19 mouse cellular contexts compared by ENCODE assay signal in genomic region chr13:3951198-3951914, GRCm38 (mm10). TPM values are rescaled to one million over a fixed set of nuclear protein-coding genes. Genes with fewer than 3 reads are reported as not detected.
DNase-seq lines count a peak whose midpoint lies in the region; ATAC-seq and TF ChIP-seq lines count a peak whose summit lies in the region.
"Had no signal": no experiment of that assay in that cellular context is flagged by ENCODE, and none has a peak within 500 bp of the region (broad histone marks: within the 10 kb centered on the region; RNA-seq: fewer than 3 reads in every experiment).

No protein-coding gene starts in this region.

- no peak overlapping the region for H3K4me2 ChIP-seq in hindbrain, postnatal 0 days (ENCODE audit: low read depth, low read length)
- H3K4me2 ChIP-seq in hindbrain, embryonic 16.5 days (ENCODE audit: low read length) = no peak overlapping the region
- H3K4me2 ChIP-seq: embryonic facial prominence, embryonic 12.5 days; liver, embryonic 15.5 days had no signal

- 78% methylated on average over 6 of the region's 6 CpGs for WGBS in hindbrain, postnatal 0 days
- 84% methylated on average over 6 of the region's 6 CpGs for WGBS in hindbrain, embryonic 16.5 days

- no peak overlapping the region for H3K4me3 ChIP-seq in hindbrain, postnatal 0 days (ENCODE audit: low read length)
- H3K4me3 ChIP-seq in hindbrain, embryonic 16.5 days (ENCODE audit: low read length) = no peak overlapping the region
- H3K4me3 ChIP-seq: embryonic facial prominence, embryonic 12.5 days; liver, embryonic 15.5 days had no signal

- TF ChIP-seq CTCF in hindbrain, postnatal 0 days (IDR thresholded peaks at IDR 0.05; ENCODE audit: low read depth) = peak; percentile 28; the same call in 1 of the 2 replicates
- no peak for TF ChIP-seq CTCF in brain, embryonic 14.5 days (IDR thresholded peaks at IDR 0.05; ENCODE audit: borderline replicate concordance, extremely low read depth, insufficient read depth, insufficient read length)

- no peaks in the 10 kb centered on the region for H3K36me3 ChIP-seq in hindbrain, postnatal 0 days (ENCODE audit: insufficient read depth, low read length)
- H3K36me3 ChIP-seq in hindbrain, embryonic 16.5 days (ENCODE audit: control insufficient read depth, insufficient read depth, low read length) = no peaks in the 10 kb centered on the region
- H3K36me3 ChIP-seq: embryonic facial prominence, embryonic 12.5 days; liver, embryonic 15.5 days had no signal

- H3K4me1 ChIP-seq in hindbrain, postnatal 0 days (ENCODE audit: insufficient read depth, low read length) = no peaks in the 10 kb centered on the region
- no peaks in the 10 kb centered on the region for H3K4me1 ChIP-seq in hindbrain, embryonic 16.5 days (ENCODE audit: control insufficient read depth, insufficient read depth, low read depth, low read length)
- H3K4me1 ChIP-seq: embryonic facial prominence, embryonic 12.5 days; liver, embryonic 15.5 days had no signal

- no peak for DNase-seq in hindbrain, postnatal 0 days (ENCODE audit: low spot score)
- peak; percentile 8 for DNase-seq in thymus, postnatal 4 days
- no peak for DNase-seq in thymus, postnatal 10 days (ENCODE audit: low spot score in 2 of 2)
- DNase-seq in brain, embryonic 14.5 days (ENCODE audit: low read depth) = peak; percentile 51
- no peak for DNase-seq in heart, adult 11 months
- DNase-seq in adrenal gland, adult 18-20 months (ENCODE audit: low spot score in 2 of 2) = no peak
- no peak for DNase-seq in gastrocnemius, adult 18-20 months (ENCODE audit: low spot score)
- DNase-seq: cerebellum, postnatal 10 days; kidney, postnatal 4 days; thymus, postnatal 14 days had no signal

- ATAC-seq in hindbrain, postnatal 0 days = no peak
- no peak for ATAC-seq in hindbrain, embryonic 16.5 days

- no peak overlapping the region for H3K9ac ChIP-seq in hindbrain, postnatal 0 days (replicated peaks; ENCODE audit: low read length)
- no peak overlapping the region for H3K9ac ChIP-seq in hindbrain, embryonic 16.5 days (ENCODE audit: low read depth, low read length)
- H3K9ac ChIP-seq: embryonic facial prominence, embryonic 12.5 days; liver, embryonic 15.5 days had no signal

- TF ChIP-seq POLR2A in brain, embryonic 14.5 days (IDR thresholded peaks at IDR 0.05; ENCODE audit: borderline replicate concordance, extremely low read depth, insufficient read depth, insufficient read length, poor library complexity, severe bottlenecking) = no peak

- no peak overlapping the region for H3K27ac ChIP-seq in hindbrain, postnatal 0 days
- H3K27ac ChIP-seq in hindbrain, embryonic 16.5 days (ENCODE audit: low read depth, low read length) = no peak overlapping the region
- H3K27ac ChIP-seq: embryonic facial prominence, embryonic 12.5 days; liver, embryonic 15.5 days; macrophage had no signal

- no peaks in the 10 kb centered on the region for H3K27me3 ChIP-seq in hindbrain, postnatal 0 days (ENCODE audit: insufficient read depth, low read length)
- no peaks in the 10 kb centered on the region for H3K27me3 ChIP-seq in hindbrain, embryonic 16.5 days (replicated peaks; ENCODE audit: control insufficient read depth, insufficient read depth, low read length)
- H3K27me3 ChIP-seq: embryonic facial prominence, embryonic 12.5 days; liver, embryonic 15.5 days had no signal

- no peaks in the 10 kb centered on the region for H3K9me3 ChIP-seq in hindbrain, postnatal 0 days (ENCODE audit: low read length)
- no peaks in the 10 kb centered on the region for H3K9me3 ChIP-seq in hindbrain, embryonic 16.5 days (ENCODE audit: control insufficient read depth, low read length)
- H3K9me3 ChIP-seq: embryonic facial prominence, embryonic 12.5 days; liver, embryonic 15.5 days had no signal

RNA-seq across cellular contexts. Expression of gene Ucn3, which starts 6.2 kb away (rescaled TPM):
- total RNA-seq in hindbrain, postnatal 0 days (2014; rRNA removed) = 0.18 TPM in 1 of 2 replicates, not detected in the other
- 0.29 and 0.55 TPM in 2 replicates for polyA plus RNA-seq in hindbrain, postnatal 0 days (2015; fragmentation: Nextera tagmentation; extraction: Ambion mirVana)
- 0.20 and 0.31 TPM in 2 replicates for polyA plus RNA-seq in hindbrain, embryonic 16.5 days (2015; fragmentation: Nextera tagmentation; extraction: Ambion mirVana)
- 0.05 and 0.09 TPM in 2 replicates for polyA plus RNA-seq in brain, embryonic 14.5 days (2012; rRNA removed)
- not detected for total RNA-seq in adrenal gland, adult 18-20 months (2021)
- not detected for total RNA-seq in gastrocnemius, adult 18-20 months (2021)
- total RNA-seq: left cerebral cortex, postnatal 14 days; neutrophil, adult 5-6 weeks had no signal
- polyA plus RNA-seq: embryonic facial prominence, embryonic 12.5 days; forebrain, embryonic 11.5 days; gonadal fat pad, adult 2 months; heart, postnatal 0 days; liver, embryonic 15.5 days; macrophage had no signal

RNA-seq across cellular contexts. Expression of gene Tubal3, which starts 33.3 kb away (rescaled TPM):
- total RNA-seq in hindbrain, postnatal 0 days (2014; rRNA removed) = not detected in 2 replicates
- polyA plus RNA-seq in hindbrain, postnatal 0 days (2015; fragmentation: Nextera tagmentation; extraction: Ambion mirVana) = not detected in 2 replicates
- polyA plus RNA-seq in hindbrain, embryonic 16.5 days (2015; fragmentation: Nextera tagmentation; extraction: Ambion mirVana) = not detected in 2 replicates
- 0.05 TPM in 1 of 2 replicates, not detected in the other for polyA plus RNA-seq in brain, embryonic 14.5 days (2012; rRNA removed)
- not detected for total RNA-seq in adrenal gland, adult 18-20 months (2021)
- total RNA-seq in gastrocnemius, adult 18-20 months (2021) = not detected
- total RNA-seq: left cerebral cortex, postnatal 14 days; neutrophil, adult 5-6 weeks had no signal
- polyA plus RNA-seq: embryonic facial prominence, embryonic 12.5 days; forebrain, embryonic 11.5 days; gonadal fat pad, adult 2 months; heart, postnatal 0 days; liver, embryonic 15.5 days; macrophage had no signal

RNA-seq across cellular contexts. Expression of gene Net1, which starts 33.3 kb away (rescaled TPM):
- total RNA-seq in hindbrain, postnatal 0 days (2014; rRNA removed) = 11.7 and 12.1 TPM in 2 replicates
- 12.7 and 12.8 TPM in 2 replicates for polyA plus RNA-seq in hindbrain, postnatal 0 days (2015; fragmentation: Nextera tagmentation; extraction: Ambion mirVana)
- polyA plus RNA-seq in hindbrain, embryonic 16.5 days (2015; fragmentation: Nextera tagmentation; extraction: Ambion mirVana) = 11.7 and 12.9 TPM in 2 replicates
- 7.9 and 9.4 TPM in 2 replicates for polyA plus RNA-seq in brain, embryonic 14.5 days (2012; rRNA removed)
- 100 to 1,000 TPM; 130 to 236 TPM for total RNA-seq in adrenal gland, adult 18-20 months (2021)
- 10 to 100 TPM; 38.1 to 49.1 TPM for total RNA-seq in gastrocnemius, adult 18-20 months (2021)

Comparison
In these comparisons a context has a peak if more than half of its experiments do, and no peak if none do; other contexts are left out.
1. DNase-seq: peak in thymus, postnatal 4 days (single experiment) and brain, embryonic 14.5 days (single experiment); none in hindbrain, postnatal 0 days (single experiment), thymus, postnatal 10 days (0 of 2), heart, adult 11 months (single experiment), adrenal gland, adult 18-20 months (0 of 2) and gastrocnemius, adult 18-20 months (single experiment).